Mouse (Mus musculus) kidney, adult 2 months (tissue): ENCODE data around the gene Pex19. TPM values are rescaled to one million over a fixed set of nuclear protein-coding genes. Genes with fewer than 3 reads are reported as not detected.

Experiments
- DNase-seq: peaks from one replicate; pipeline ENCODE4 v3.0.0; 2021
- H3K27ac ChIP-seq: fragments of 200-500 bp; 2 replicates; pipeline ENCODE4 v1.5.1; 2012; ENCODE audit warnings: low read depth, low read length, control low read depth, inconsistent platforms; ENCODE audit not compliant: insufficient read depth
- H3K27me3 ChIP-seq: fragments of 200-500 bp; replicated peaks from 2 replicates; pipeline ENCODE4 v1.6.1; 2012; ENCODE audit warnings: mild to moderate bottlenecking, moderate library complexity, low read length, inconsistent platforms; ENCODE audit not compliant: control insufficient read depth, insufficient read depth
- H3K36me3 ChIP-seq: fragments of 200-500 bp; 2 replicates; pipeline ENCODE4 v1.6.1; 2012; ENCODE audit warnings: mild to moderate bottlenecking, moderate library complexity, low read length, inconsistent platforms; ENCODE audit not compliant: control insufficient read depth, insufficient read depth
- H3K4me1 ChIP-seq: fragments of 200-500 bp; 2 replicates; pipeline ENCODE4 v1.6.1; 2011; ENCODE audit warnings: low read length; ENCODE audit not compliant: control insufficient read depth, insufficient read depth
- H3K4me3 ChIP-seq: fragments of 200-500 bp; 2 replicates; pipeline ENCODE4 v1.5.1; 2011; ENCODE audit warnings: mild to moderate bottlenecking, low read depth, low read length, control low read depth; ENCODE audit not compliant: insufficient read depth
- CTCF ChIP-seq: fragments of 200-500 bp; conservative IDR thresholded peaks from 2 replicates; pipeline ENCODE4 v1.5.1; 2011; ENCODE audit warnings: low read depth, mild to moderate bottlenecking, control low read depth, low read length, moderate library complexity, mixed read lengths; ENCODE audit not compliant: insufficient read depth, insufficient read length
- POLR2A ChIP-seq: fragments of 200-500 bp; IDR thresholded peaks from one replicate; pipeline ENCODE4 v1.6.1; 2011; ENCODE audit warnings: low read depth, low read length, control low read depth
- whole genome bisulfite sequencing: fragments of 180-500 bp; shearing (Covaris S2); methylation state at CpG from one replicate; pipeline ENCODE4 v1.1.7; 2018; 5-methylcytosine and 5-hydroxymethylcytosine counted together
- polyA plus RNA-seq: library from polyadenylated mRNA; depleted of rRNA; stranded (reverse); fragments of >200 nt; gene quantifications from 2 replicates; pipeline ENCODE4 v1.2.3, GENCODE M21; 2012

Pex19 gene
- polyA plus RNA-seq, 1 experiment = 110 TPM

GRCm38 (mm10) chr1:172095202-172095601, 31.4 kb upstream of the Pex19 start:
- 39% methylated on average over 6 of the region's 6 CpGs for WGBS
- H3K27me3 ChIP-seq = no peaks in the 10 kb centered on the region
- no peak overlapping the region for H3K4me3 ChIP-seq
- H3K36me3 ChIP-seq = peaks cover 14% of the 10 kb centered on the region
- peaks cover 16% of the 10 kb centered on the region for H3K4me1 ChIP-seq
- DNase-seq = no peak
- 0 out of 2 replicates have a peak overlapping the region, but pooled peaks have one; percentile 71 for H3K27ac ChIP-seq
- no peak for TF ChIP-seq CTCF
- TF ChIP-seq POLR2A = no peak

GRCm38 (mm10) chr1:172099325-172100033, 27.1 kb upstream of the Pex19 start:
- H3K36me3 ChIP-seq = peaks cover 19% of the 10 kb centered on the region
- no peaks in the 10 kb centered on the region for H3K27me3 ChIP-seq
- peak; percentile 95 for DNase-seq
- no peak overlapping the region for H3K27ac ChIP-seq
- no peak for TF ChIP-seq CTCF
- no peak for TF ChIP-seq POLR2A
- 30% methylated on average over 6 of the region's 6 CpGs for WGBS
- no peak overlapping the region for H3K4me3 ChIP-seq
- peaks cover 7% of the 10 kb centered on the region for H3K4me1 ChIP-seq

GRCm38 (mm10) chr1:172103619-172104018, 22.9 kb upstream of the Pex19 start:
- TF ChIP-seq POLR2A (no peak), CTCF (no peak)
- Histone ChIP-seq H3K36me3 (peaks cover 24% of the 10 kb centered on the region), H3K4me1 (no peaks in the 10 kb centered on the region; the same call in 1 of the 2 replicates), H3K4me3 (no peak overlapping the region), H3K27me3 (no peaks in the 10 kb centered on the region), H3K27ac (no peak overlapping the region)
- DNase-seq = no peak
- 76% methylated on average over 4 of the region's 4 CpGs for WGBS

- DNase-seq = peak; percentile 23
Measured at GRCm38 (mm10) chr1:172105101-172105500, 21.5 kb upstream of the Pex19 start.

GRCm38 (mm10) chr1:172107777-172108477, 18.6 kb upstream of the Pex19 start:
- DNase-seq = no peak
- H3K36me3 ChIP-seq = peaks cover 41% of the 10 kb centered on the region
- H3K4me3 ChIP-seq = no peak overlapping the region
- TF ChIP-seq POLR2A = no peak
- no peak for TF ChIP-seq CTCF
- 81% methylated on average over 10 of the region's 10 CpGs for WGBS
- H3K27me3 ChIP-seq = no peaks in the 10 kb centered on the region
- H3K4me1 ChIP-seq = no peaks in the 10 kb centered on the region
- H3K27ac ChIP-seq = no peak overlapping the region

More at GRCm38 (mm10) chr1:172105101-172105500, 21.5 kb upstream of the Pex19 start:
- Histone ChIP-seq H3K27me3 (no peaks in the 10 kb centered on the region), H3K4me3 (no peak overlapping the region), H3K36me3 (peaks cover 32% of the 10 kb centered on the region), H3K4me1 (no peaks in the 10 kb centered on the region; the same call in 1 of the 2 replicates), H3K27ac (no peak overlapping the region)
- WGBS = 60% methylated on average over 11 of the region's 11 CpGs
- TF ChIP-seq CTCF = no peak
- no peak for TF ChIP-seq POLR2A

- no peak overlapping the region for H3K27ac ChIP-seq
- DNase-seq = no peak
- H3K36me3 ChIP-seq = peaks cover 38% of the 10 kb centered on the region
- TF ChIP-seq CTCF = no peak
- no peak for TF ChIP-seq POLR2A
- H3K4me3 ChIP-seq = no peak overlapping the region
- no peaks in the 10 kb centered on the region for H3K27me3 ChIP-seq
- H3K4me1 ChIP-seq = no peaks in the 10 kb centered on the region; the same call in 1 of the 2 replicates
- 89% methylated on average over 5 of the region's 5 CpGs for WGBS
Measured at GRCm38 (mm10) chr1:172116948-172117347, 9.6 kb upstream of the Pex19 start.

GRCm38 (mm10) chr1:172119100-172119499, 7.5 kb upstream of the Pex19 start:
- TF ChIP-seq CTCF (no peak), POLR2A (no peak)
- no peak overlapping the region for H3K27ac ChIP-seq
- no peak overlapping the region for H3K4me3 ChIP-seq
- H3K27me3 ChIP-seq = no peaks in the 10 kb centered on the region
- no peak for DNase-seq
- no peaks in the 10 kb centered on the region; the same call in 1 of the 2 replicates for H3K4me1 ChIP-seq
- WGBS = 72% methylated on average over 6 of the region's 6 CpGs
- peaks cover 30% of the 10 kb centered on the region for H3K36me3 ChIP-seq
